Mouse (Mus musculus): ENCODE data around the gene Naa25. TPM values are rescaled to one million over a fixed set of nuclear protein-coding genes. Genes with fewer than 3 reads are reported as not detected.

The Naa25 gene
- total RNA-seq, 4 experiments from 2014 or later, result 33.4 to 40.0 (median 35.9) TPM

- no peak for DNase-seq
Observed at GRCm38 (mm10) chr5:121393402-121393801, 4.3 kb upstream of the Naa25 start.

GRCm38 (mm10) chr5:121395621-121396020 is 2.1 kb upstream of the Naa25 start:
- no peak for DNase-seq

- no peak for DNase-seq
Observed at GRCm38 (mm10) chr5:121398146-121398964, 619 bp downstream of the Naa25 start.

- no peak for DNase-seq
Observed at GRCm38 (mm10) chr5:121398965-121399462, 1.3 kb downstream of the Naa25 start.

GRCm38 (mm10) chr5:121399540-121399939 is 1.8 kb downstream of the Naa25 start:
- DNase-seq, result no peak

- no peak for DNase-seq
Observed at GRCm38 (mm10) chr5:121400064-121400463, 2.3 kb downstream of the Naa25 start.

GRCm38 (mm10) chr5:121400849-121401248 is 3.1 kb downstream of the Naa25 start:
- DNase-seq, result no peak

- no peak for DNase-seq
Observed at GRCm38 (mm10) chr5:121407856-121408255, 10.1 kb downstream of the Naa25 start.

- DNase-seq, result no peak
Observed at GRCm38 (mm10) chr5:121410975-121411374, 13.2 kb downstream of the Naa25 start.

GRCm38 (mm10) chr5:121420721-121421120 is 23.0 kb downstream of the Naa25 start:
- no peak for DNase-seq

GRCm38 (mm10) chr5:121422787-121423186 is 25.1 kb downstream of the Naa25 start:
- no peak for DNase-seq

GRCm38 (mm10) chr5:121423297-121423696 is 25.6 kb downstream of the Naa25 start:
- DNase-seq, result no peak

- no peak for DNase-seq
Observed at GRCm38 (mm10) chr5:121428954-121429353, 31.2 kb downstream of the Naa25 start.

- DNase-seq, result no peak
Observed at GRCm38 (mm10) chr5:121438131-121438530, 40.4 kb downstream of the Naa25 start.

GRCm38 (mm10) chr5:121438756-121439155 is 41.0 kb downstream of the Naa25 start:
- no peak for DNase-seq

- no peak for DNase-seq
Observed at GRCm38 (mm10) chr5:121443548-121443947, 45.8 kb downstream of the Naa25 start.

- no peak for DNase-seq
Observed at GRCm38 (mm10) chr5:121444870-121445269, 47.1 kb downstream of the Naa25 start.

GRCm38 (mm10) chr5:121448450-121448849 is 50.7 kb downstream of the Naa25 start:
- no peak for DNase-seq

GRCm38 (mm10) chr5:121449976-121450375 is 52.2 kb downstream of the Naa25 start:
- DNase-seq, result no peak

GRCm38 (mm10) chr5:121450476-121450875 is 52.7 kb downstream of the Naa25 start:
- no peak for DNase-seq

GRCm38 (mm10) chr5:121451203-121451602 is 53.5 kb downstream of the Naa25 start:
- no peak for DNase-seq

GRCm38 (mm10) chr5:121451644-121452025 is 53.9 kb downstream of the Naa25 start, which contains the start of gene Tmem116:
Gene Tmem116, plus strand, starts transcription at chr5:121451893.
- DNase-seq, result no peak

GRCm38 (mm10) chr5:121452026-121452869 is 54.5 kb downstream of the Naa25 start, which contains the start of gene Erp29:
Gene Erp29, minus strand, starts transcription at chr5:121452506.
- peak; percentile 97 for DNase-seq

All from adrenal gland, adult 8-10 months (tissue).